Mouse (Mus musculus) embryonic facial prominence, embryonic 11.5 days (tissue): ENCODE measurements around the gene Tmed3. TPM values are rescaled to one million over a fixed set of nuclear protein-coding genes. Genes with fewer than 3 reads are reported as not detected.

Source experiments
- ATAC-seq: fragments of 200-750 bp; cut with Nextera tagmentation; replicated peaks from 2 replicates; pipeline ENCODE4 v1.8.0; 2017; ENCODE audit warnings: low read depth; ENCODE audit not compliant: insufficient number of reproducible peaks, low FRiP score, low TSS enrichment
- DNase-seq: peaks from one replicate; pipeline ENCODE4 v3.0.0-alpha.2; 2015; ENCODE audit warnings: low spot score
- H3K27ac ChIP-seq: fragments of 300-500 bp; sonication (generic); replicated peaks from 2 replicates; pipeline ENCODE4 v1.5.1; 2014; ENCODE audit warnings: mild to moderate bottlenecking, low read depth, low read length, control low read depth
- H3K27me3 ChIP-seq: fragments of 300-500 bp; sonication (generic); 2 replicates; pipeline ENCODE4 v1.6.1; 2014; ENCODE audit warnings: mild to moderate bottlenecking, low read length, moderate library complexity, mixed read lengths; ENCODE audit not compliant: control insufficient read depth, insufficient read depth
- H3K36me3 ChIP-seq: fragments of 300-500 bp; sonication (generic); replicated peaks from 2 replicates; pipeline ENCODE4 v1.6.1; 2014; ENCODE audit warnings: low read depth, mild to moderate bottlenecking, low read length, moderate library complexity, mixed read lengths; ENCODE audit not compliant: control insufficient read depth, insufficient read depth
- H3K4me1 ChIP-seq: fragments of 300-500 bp; sonication (generic); 2 replicates; pipeline ENCODE4 v1.6.1; 2014; ENCODE audit warnings: low read length, mixed read lengths; ENCODE audit not compliant: control insufficient read depth, insufficient read depth
- H3K4me2 ChIP-seq: fragments of 300-500 bp; sonication (generic); 2 replicates; pipeline ENCODE4 v1.6.1; 2014; ENCODE audit warnings: low read depth, mild to moderate bottlenecking, control low read depth, low read length, moderate library complexity
- H3K4me3 ChIP-seq: fragments of 300-500 bp; sonication (generic); 2 replicates; pipeline ENCODE4 v1.5.1; 2014; ENCODE audit warnings: low read depth, low read length, control low read depth
- H3K9ac ChIP-seq: fragments of 300-500 bp; sonication (generic); replicated peaks from 2 replicates; pipeline ENCODE4 v1.6.1; 2014; ENCODE audit warnings: mild to moderate bottlenecking, control low read depth, low read length
- H3K9me3 ChIP-seq: fragments of 300-500 bp; sonication (generic); replicated peaks from 2 replicates; pipeline ENCODE4 v1.6.1; 2016; ENCODE audit warnings: mild to moderate bottlenecking, low read length, inconsistent platforms, mixed read lengths; ENCODE audit not compliant: control insufficient read depth
- WGBS: fragments of 180-500 bp; shearing (Covaris S2); extraction: QIAGEN DNeasy Blood & Tissue Kit; methylation state at CpG from one replicate; pipeline ENCODE4 v1.1.7; 2014; 5-methylcytosine and 5-hydroxymethylcytosine counted together
- polyA plus RNA-seq: library from polyadenylated mRNA; unstranded; fragments of >200 nt; fragmentation: Nextera tagmentation; extraction: Ambion mirVana; gene quantifications from 2 replicates; pipeline ENCODE4 v1.2.1, GENCODE M21; 2014

The Tmed3 gene
- polyA plus RNA-seq, 1 experiment from 2014 or later = 49.0 TPM

DNA sequence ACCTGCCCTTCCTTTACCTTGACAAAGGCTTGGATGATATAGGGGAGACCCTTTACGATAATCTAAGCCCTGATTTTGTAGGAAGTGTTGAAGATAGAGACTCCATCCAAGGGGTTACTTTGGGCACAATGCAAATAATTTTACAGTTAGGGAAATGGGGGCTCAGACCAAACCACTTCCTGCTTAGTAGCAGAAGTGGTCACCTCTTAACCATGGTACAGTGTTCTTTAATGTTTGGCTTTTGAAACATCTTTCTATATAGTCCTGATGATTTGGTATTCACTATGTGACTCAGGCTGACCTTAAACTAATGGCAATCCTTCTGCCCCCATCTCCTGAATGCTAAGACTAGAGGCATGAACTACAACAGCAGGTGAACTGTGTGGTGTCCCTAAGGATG lies 31.5 kb downstream of the Tmed3 start:
- DNase-seq (no peak), ATAC-seq (no peak)
- Histone ChIP-seq H3K36me3 (no peaks in the 10 kb centered on the region), H3K9ac (no peak overlapping the region), H3K4me3 (no peak overlapping the region), H3K27ac (no peak overlapping the region), H3K27me3 (no peaks in the 10 kb centered on the region), H3K9me3 (no peaks in the 10 kb centered on the region), H3K4me2 (no peak overlapping the region), H3K4me1 (no peaks in the 10 kb centered on the region)
- WGBS = 92% methylated on average over 1 of the region's 1 CpGs

- no peak overlapping the region for H3K27ac ChIP-seq
- H3K4me1 ChIP-seq = no peaks in the 10 kb centered on the region
- WGBS = 75% methylated on average over 4 of the region's 4 CpGs
- no peak overlapping the region for H3K9ac ChIP-seq
- DNase-seq (no peak), ATAC-seq (no peak)
- no peaks in the 10 kb centered on the region for H3K27me3 ChIP-seq
- H3K4me2 ChIP-seq = no peak overlapping the region
- no peak overlapping the region for H3K4me3 ChIP-seq
- no peaks in the 10 kb centered on the region for H3K36me3 ChIP-seq
- H3K9me3 ChIP-seq = no peaks in the 10 kb centered on the region
These were observed 35.0 kb downstream of the Tmed3 start for GRCm38 (mm10) chr9:89669878-89670277.

DNA sequence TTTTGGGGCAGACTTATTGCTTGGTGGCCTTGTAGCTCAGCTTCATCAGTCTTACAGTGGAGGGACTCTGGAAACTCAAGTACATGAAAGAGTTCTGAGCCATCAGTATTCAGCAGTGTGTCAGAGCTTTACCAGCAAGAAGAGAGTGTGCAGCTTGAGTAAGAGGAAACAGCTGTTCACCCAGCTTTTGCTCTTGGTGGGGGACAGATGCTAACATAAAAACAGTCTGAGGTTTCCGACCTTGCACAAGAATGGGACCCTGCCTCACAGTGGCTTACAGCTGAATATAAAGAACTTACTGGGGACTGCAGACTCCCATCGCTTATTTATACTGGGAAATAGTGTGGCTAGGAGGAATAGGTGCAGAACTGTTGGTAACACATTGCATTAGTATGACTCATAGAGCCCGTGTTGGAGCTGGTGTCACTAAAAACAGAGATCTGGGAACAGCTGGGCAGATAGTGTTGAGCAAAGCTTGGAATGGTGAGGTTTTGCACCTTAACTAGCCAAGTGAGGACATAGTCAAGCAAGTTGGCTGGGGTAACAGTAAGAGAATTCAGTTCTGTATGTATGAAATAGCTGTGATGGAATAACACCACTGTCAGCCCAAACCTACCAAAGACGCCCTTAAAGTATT lies 37.4 kb downstream of the Tmed3 start:
- no peak for ATAC-seq

GRCm38 (mm10) chr9:89650913-89651312 lies 54.0 kb downstream of the Tmed3 start:
- no peaks in the 10 kb centered on the region for H3K9me3 ChIP-seq
- no peak overlapping the region for H3K4me3 ChIP-seq
- H3K4me2 ChIP-seq = no peak overlapping the region
- DNase-seq (no peak), ATAC-seq (no peak)
- no peaks in the 10 kb centered on the region for H3K4me1 ChIP-seq
- no peak overlapping the region for H3K9ac ChIP-seq
- H3K27ac ChIP-seq = no peak overlapping the region
- no peaks in the 10 kb centered on the region for H3K36me3 ChIP-seq
- 84% methylated on average over 6 of the region's 6 CpGs for WGBS
- no peaks in the 10 kb centered on the region for H3K27me3 ChIP-seq

More for the DNA sequence above, 37.4 kb downstream of the Tmed3 start:
- Histone ChIP-seq H3K4me3 (no peak overlapping the region), H3K27ac (no peak overlapping the region), H3K4me1 (no peaks in the 10 kb centered on the region), H3K4me2 (no peak overlapping the region), H3K27me3 (no peaks in the 10 kb centered on the region), H3K9me3 (no peaks in the 10 kb centered on the region), H3K9ac (no peak overlapping the region), H3K36me3 (no peaks in the 10 kb centered on the region)
- WGBS = 81% methylated on average over 4 of the region's 4 CpGs
- no peak for DNase-seq

Other genes with a start within 250 kb of the Tmed3 start
- gene Minar1, start 81.9 kb downstream of the Tmed3 start, polyA plus RNA-seq = 0.03 and 0.07 TPM in 2 replicates
- gene Ankrd34c, start 33.4 kb upstream of the Tmed3 start, polyA plus RNA-seq = 0.11 and 0.17 TPM in 2 replicates
- 0.32 TPM in 1 of 2 replicates, not detected in the other for gene Rasgrf1, start 204.8 kb upstream of the Tmed3 start, polyA plus RNA-seq